Mouse (Mus musculus): Measurements from ENCODE around the gene Prdx4. TPM values are rescaled to one million over a fixed set of nuclear protein-coding genes. Genes with fewer than 3 reads are reported as not detected.
"Not testable (repeated sequence)": the region's sequence is repeated elsewhere in the genome, so short reads cannot be mapped to it uniquely, and the experiment has no call there.

The Prdx4 gene
- 33.1 and 60.2 TPM in 2 replicates for polyA plus RNA-seq (2012; rRNA removed)

GRCm38 (mm10) chrX:155340654-155341053, at the start of gene Prdx4:
Prdx4 (minus strand) TSS chrX:155340754.
- H3K4me1 ChIP-seq (ENCODE audit: control insufficient read depth, insufficient read depth, insufficient read length, low read length) = no peaks in the 10 kb centered on the region; the same call in 1 of the 2 replicates
- no peak within 1 kb of the TSS for H3K4me3 ChIP-seq (ENCODE audit: low read depth, low read length)
- H3K27ac ChIP-seq (ENCODE audit: insufficient read depth, low read depth, low read length) = no peak within 1 kb of the TSS
- H3K27me3 ChIP-seq (ENCODE audit: control insufficient read depth, insufficient read depth, low read length) = no peaks in the 10 kb centered on the region
- TF ChIP-seq CTCF (IDR thresholded peaks at IDR 0.05; ENCODE audit: extremely low read depth, insufficient read length, insufficient replicate concordance, low read depth, low read length) (no peak), POLR2A (IDR thresholded peaks at IDR 0.05; ENCODE audit: low read depth, low read length) (no peak)
- no peaks in the 10 kb centered on the region for H3K36me3 ChIP-seq (ENCODE audit: control insufficient read depth, insufficient read depth, low read length)

- TF ChIP-seq POLR2A (IDR thresholded peaks at IDR 0.05; ENCODE audit: low read depth, low read length) (no peak), CTCF (IDR thresholded peaks at IDR 0.05; ENCODE audit: extremely low read depth, insufficient read length, insufficient replicate concordance, low read depth, low read length) (no peak)
- no peak overlapping the region for H3K27ac ChIP-seq (ENCODE audit: insufficient read depth, low read depth, low read length)
- H3K4me3 ChIP-seq (ENCODE audit: low read depth, low read length) = no peak overlapping the region
- no peaks in the 10 kb centered on the region for H3K36me3 ChIP-seq (ENCODE audit: control insufficient read depth, insufficient read depth, low read length)
- H3K4me1 ChIP-seq (ENCODE audit: control insufficient read depth, insufficient read depth, insufficient read length, low read length) = no peaks in the 10 kb centered on the region
- no peaks in the 10 kb centered on the region for H3K27me3 ChIP-seq (ENCODE audit: control insufficient read depth, insufficient read depth, low read length)
- WGBS = 16% methylated on average over 2 of the region's 2 CpGs
These were observed 36.0 kb upstream of the Prdx4 start for GRCm38 (mm10) chrX:155376538-155376937.

- Histone ChIP-seq H3K27me3 (ENCODE audit: control insufficient read depth, insufficient read depth, low read length) (no peaks in the 10 kb centered on the region), H3K36me3 (ENCODE audit: control insufficient read depth, insufficient read depth, low read length) (no peaks in the 10 kb centered on the region), H3K4me3 (ENCODE audit: low read depth, low read length) (no peak overlapping the region), H3K27ac (ENCODE audit: insufficient read depth, low read depth, low read length) (no peak overlapping the region), H3K4me1 (ENCODE audit: control insufficient read depth, insufficient read depth, insufficient read length, low read length) (no peaks in the 10 kb centered on the region)
- 14% methylated on average over 1 of the region's 1 CpGs for WGBS
- TF ChIP-seq POLR2A (IDR thresholded peaks at IDR 0.05; ENCODE audit: low read depth, low read length) = no peak
- no peak for TF ChIP-seq CTCF (IDR thresholded peaks at IDR 0.05; ENCODE audit: extremely low read depth, insufficient read length, insufficient replicate concordance, low read depth, low read length)
These were observed 34.9 kb upstream of the Prdx4 start for GRCm38 (mm10) chrX:155375458-155375857.

- WGBS = 58% methylated on average over 3 of the region's 3 CpGs
- not testable (repeated sequence) for H3K4me1 ChIP-seq (ENCODE audit: control insufficient read depth, insufficient read depth, insufficient read length, low read length); H3K4me3 ChIP-seq (ENCODE audit: low read depth, low read length); H3K36me3 ChIP-seq (ENCODE audit: control insufficient read depth, insufficient read depth, low read length); H3K27ac ChIP-seq (ENCODE audit: insufficient read depth, low read depth, low read length); H3K27me3 ChIP-seq (ENCODE audit: control insufficient read depth, insufficient read depth, low read length)
These were observed 29.6 kb upstream of the Prdx4 start for GRCm38 (mm10) chrX:155370110-155370509.

- H3K36me3 ChIP-seq (ENCODE audit: control insufficient read depth, insufficient read depth, low read length) = no peaks in the 10 kb centered on the region
- H3K27me3 ChIP-seq (ENCODE audit: control insufficient read depth, insufficient read depth, low read length) = no peaks in the 10 kb centered on the region
- H3K4me1 ChIP-seq (ENCODE audit: control insufficient read depth, insufficient read depth, insufficient read length, low read length) = no peaks in the 10 kb centered on the region
- TF ChIP-seq POLR2A (IDR thresholded peaks at IDR 0.05; ENCODE audit: low read depth, low read length) = no peak
- TF ChIP-seq CTCF (IDR thresholded peaks at IDR 0.05; ENCODE audit: extremely low read depth, insufficient read length, insufficient replicate concordance, low read depth, low read length) = no peak
- no peak overlapping the region for H3K4me3 ChIP-seq (ENCODE audit: low read depth, low read length)
- WGBS = 49% methylated on average over 2 of the region's 2 CpGs
- H3K27ac ChIP-seq (ENCODE audit: insufficient read depth, low read depth, low read length) = no peak overlapping the region
These were observed 24.5 kb upstream of the Prdx4 start for GRCm38 (mm10) chrX:155365095-155365494.

- H3K4me1 ChIP-seq (ENCODE audit: control insufficient read depth, insufficient read depth, insufficient read length, low read length) = no peaks in the 10 kb centered on the region
- 91% methylated on average over 2 of the region's 2 CpGs for WGBS
- no peaks in the 10 kb centered on the region for H3K27me3 ChIP-seq (ENCODE audit: control insufficient read depth, insufficient read depth, low read length)
- no peaks in the 10 kb centered on the region for H3K36me3 ChIP-seq (ENCODE audit: control insufficient read depth, insufficient read depth, low read length)
- H3K27ac ChIP-seq (ENCODE audit: insufficient read depth, low read depth, low read length) = no peak overlapping the region
- H3K4me3 ChIP-seq (ENCODE audit: low read depth, low read length) = no peak overlapping the region
- no peak for TF ChIP-seq CTCF (IDR thresholded peaks at IDR 0.05; ENCODE audit: extremely low read depth, insufficient read length, insufficient replicate concordance, low read depth, low read length)
- no peak for TF ChIP-seq POLR2A (IDR thresholded peaks at IDR 0.05; ENCODE audit: low read depth, low read length)
These were observed 5.7 kb upstream of the Prdx4 start for GRCm38 (mm10) chrX:155346249-155346648.

GRCm38 (mm10) chrX:155337905-155338721, 2.4 kb downstream of the Prdx4 start:
- H3K27ac ChIP-seq (ENCODE audit: insufficient read depth, low read depth, low read length) = peak overlapping the region; percentile 60; the same call in 1 of the 2 replicates
- peak; percentile 11; the same call in 1 of the 2 replicates for TF ChIP-seq POLR2A (IDR thresholded peaks at IDR 0.05; ENCODE audit: low read depth, low read length)
- TF ChIP-seq CTCF (IDR thresholded peaks at IDR 0.05; ENCODE audit: extremely low read depth, insufficient read length, insufficient replicate concordance, low read depth, low read length) = no peak
- WGBS = 15% methylated on average over 48 of the region's 49 CpGs
- H3K4me1 ChIP-seq (ENCODE audit: control insufficient read depth, insufficient read depth, insufficient read length, low read length) = no peaks in the 10 kb centered on the region; the same call in 1 of the 2 replicates
- H3K4me3 ChIP-seq (ENCODE audit: low read depth, low read length) = peak overlapping the region; percentile 98
- no peaks in the 10 kb centered on the region for H3K36me3 ChIP-seq (ENCODE audit: control insufficient read depth, insufficient read depth, low read length)
- no peaks in the 10 kb centered on the region for H3K27me3 ChIP-seq (ENCODE audit: control insufficient read depth, insufficient read depth, low read length)
